Mouse (Mus musculus) ES-E14 (cell line): ENCODE measurements at regions not wholly inside any gene's neighbourhood (a gene's known extent, or its start where the extent isn't known, plus 50 kb on each side); places are given as distances from the start of the nearest gene placed in this dataset.
"Not testable (repeated sequence)": the region's sequence is repeated elsewhere in the genome, so short reads cannot be mapped to it uniquely, and the experiment has no call there.

ENCODE experiments used
- DNase-seq: peaks from one replicate; pipeline ENCODE4 v3.0.0-alpha.2; 2013; ENCODE audit warnings: low read depth, low spot score
- H3K27ac ChIP-seq: 2 replicates; pipeline ENCODE4 v1.5.1; 2012; ENCODE audit warnings: low read depth, mild to moderate bottlenecking, low read length, moderate library complexity, mixed read lengths; ENCODE audit not compliant: poor library complexity, insufficient read depth, severe bottlenecking
- H3K36me3 ChIP-seq: 2 replicates; pipeline ENCODE4 v1.6.1; 2012; ENCODE audit warnings: mild to moderate bottlenecking, low read length, moderate library complexity, mixed read lengths; ENCODE audit not compliant: control insufficient read depth, poor library complexity, insufficient read depth, severe bottlenecking
- H3K4me1 ChIP-seq, 2 experiments: fragments of 150-350 bp in 1 of 2; sonication (generic) in 1 of 2; 2 replicates each; pipeline ENCODE4 v1.6.1; 2012; ENCODE audit warnings: low read length in 2 of 2, mild to moderate bottlenecking in 1 of 2, mixed read lengths in 1 of 2; ENCODE audit not compliant: control insufficient read depth in 2 of 2, insufficient read depth in 2 of 2, poor library complexity in 1 of 2
- H3K4me3 ChIP-seq, 2 experiments: fragments of 150-350 bp in 1 of 2; sonication (generic) in 1 of 2; 2 replicates each; pipeline ENCODE4 v1.5.1; 2012; ENCODE audit warnings: low read length in 2 of 2, low read depth in 1 of 2, mild to moderate bottlenecking in 1 of 2, mixed read lengths in 1 of 2; ENCODE audit not compliant: insufficient read depth in 1 of 2, poor library complexity in 1 of 2, severe bottlenecking in 1 of 2
- H3K9ac ChIP-seq: 2 replicates; pipeline ENCODE4 v1.6.1; 2012; ENCODE audit warnings: low read depth, mild to moderate bottlenecking, low read length, mixed read lengths; ENCODE audit not compliant: poor library complexity, insufficient read depth, severe bottlenecking
- H3K9me3 ChIP-seq: fragments of 150-350 bp; sonication (generic); 2 replicates; pipeline ENCODE4 v1.6.1; 2012; ENCODE audit warnings: low read depth, mild to moderate bottlenecking, low read length; ENCODE audit not compliant: control insufficient read depth, insufficient read depth
- CHD2 ChIP-seq: IDR thresholded peaks from 2 replicates; pipeline ENCODE4 v1.6.1; 2014; ENCODE audit warnings: mild to moderate bottlenecking, low read depth, low read length, inconsistent platforms
- HCFC1 ChIP-seq: IDR thresholded peaks from 2 replicates; pipeline ENCODE4 v1.6.1; 2012; ENCODE audit warnings: low read length, inconsistent platforms, borderline replicate concordance; ENCODE audit not compliant: insufficient read depth
- MAFK ChIP-seq: IDR thresholded peaks from 2 replicates; pipeline ENCODE4 v1.6.1; 2014; ENCODE audit warnings: mild to moderate bottlenecking, low read depth, low read length, inconsistent platforms; ENCODE audit not compliant: insufficient read depth
- ZC3H11A ChIP-seq: IDR thresholded peaks from 2 replicates; pipeline ENCODE4 v1.6.1; 2012; ENCODE audit warnings: low read depth, mild to moderate bottlenecking, inconsistent platforms, low read length, borderline replicate concordance
- ZNF384 ChIP-seq: IDR thresholded peaks from 2 replicates; pipeline ENCODE4 v1.6.1; 2012; ENCODE audit warnings: low read depth, low read length, inconsistent platforms
- in situ Hi-C, 2 experiments: fragments of 600-800 bp; cut with MboI; formaldehyde crosslinking; loops; one replicate each; pipeline ENCODE4 v1.15.1; 2025; ENCODE audit warnings: low sequenced_read_pairs in 2 of 2, inconsistent platforms in 1 of 2; ENCODE audit not compliant: unreplicated experiment in 2 of 2

DNA sequence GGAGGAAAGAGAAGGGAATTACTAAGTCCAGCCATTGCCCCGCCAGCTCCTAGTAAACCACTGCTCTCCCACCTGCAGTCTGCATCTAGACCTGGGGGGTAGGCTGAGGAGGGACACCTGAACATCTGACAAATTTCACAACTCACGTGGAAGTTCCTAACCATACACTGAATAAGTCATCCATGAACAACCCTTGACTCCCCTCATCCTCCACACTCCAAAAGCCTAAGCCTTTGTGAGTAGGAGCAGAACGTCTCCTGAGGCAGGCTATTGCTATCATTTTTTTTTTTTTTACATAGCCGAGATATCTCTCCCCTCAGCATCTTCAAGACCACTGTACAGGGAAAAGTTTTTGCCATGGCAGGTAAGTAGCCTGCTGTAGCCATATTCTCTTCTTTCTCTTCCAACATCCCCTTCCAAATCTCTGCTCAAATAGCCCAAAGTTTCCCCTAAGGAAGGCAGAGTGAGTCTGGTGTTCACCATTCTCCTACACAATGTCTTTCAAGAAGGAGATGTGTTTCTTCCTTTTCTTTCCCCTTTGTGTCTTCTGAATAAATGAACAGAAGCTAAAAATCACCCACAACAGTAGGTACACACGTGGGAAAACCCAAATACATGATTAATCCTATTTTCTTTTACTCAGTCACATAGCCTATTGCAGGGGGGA lies 109.7 kb downstream of the A730009L09Rik start:
- H3K9me3 ChIP-seq = no peaks in the 10 kb centered on the region
- H3K4me1 ChIP-seq = no peaks in the 10 kb centered on the region
- no peak overlapping the region for H3K4me3 ChIP-seq
- TF ChIP-seq ZNF384 = no peak
- no peak for TF ChIP-seq CHD2
- no peak for TF ChIP-seq HCFC1
- TF ChIP-seq MAFK = no peak
- no peak for TF ChIP-seq ZC3H11A
- no peak overlapping the region for H3K27ac ChIP-seq
- no peaks in the 10 kb centered on the region for H3K36me3 ChIP-seq
- no peak for DNase-seq
- no peak overlapping the region for H3K9ac ChIP-seq
- in situ Hi-C loops = no loop called here

- Histone ChIP-seq H3K36me3 (no peaks in the 10 kb centered on the region), H3K27ac (no peak overlapping the region), H3K4me3 (no peak overlapping the region), H3K9ac (no peak overlapping the region), H3K9me3 (no peaks in the 10 kb centered on the region), H3K4me1 (no peaks in the 10 kb centered on the region)
- TF ChIP-seq MAFK (no peak), CHD2 (no peak), ZNF384 (no peak), HCFC1 (no peak), ZC3H11A (no peak)
- no peak for DNase-seq
- in situ Hi-C loops = no loop called here
Observed at GRCm38 (mm10) chr16:84625110-84625722, 110.3 kb downstream of the A730009L09Rik start.

- Histone ChIP-seq H3K9me3 (no peaks in the 10 kb centered on the region), H3K27ac (no peak overlapping the region), H3K4me1 (no peaks in the 10 kb centered on the region), H3K4me3 (no peak overlapping the region), H3K9ac (no peak overlapping the region), H3K36me3 (no peaks in the 10 kb centered on the region)
- no peak for TF ChIP-seq ZNF384
- TF ChIP-seq ZC3H11A = no peak
- no peak for TF ChIP-seq CHD2
- no peak for DNase-seq
- in situ Hi-C loops = no loop called here
Observed at GRCm38 (mm10) chr16:84627052-84627451, 108.5 kb downstream of the Mrpl39 start.

- Histone ChIP-seq H3K4me3 (no peak overlapping the region), H3K4me1 (no peaks in the 10 kb centered on the region), H3K36me3 (no peaks in the 10 kb centered on the region), H3K9ac (no peak overlapping the region), H3K27ac (no peak overlapping the region), H3K9me3 (no peaks in the 10 kb centered on the region)
- DNase-seq = no peak
- no peak for TF ChIP-seq HCFC1
- no peak for TF ChIP-seq CHD2
- no peak for TF ChIP-seq ZNF384
- TF ChIP-seq ZC3H11A = no peak
- no peak for TF ChIP-seq MAFK
- in situ Hi-C loops = no loop called here
Observed at GRCm38 (mm10) chr16:84629868-84630267, 105.7 kb downstream of the Mrpl39 start.

GRCm38 (mm10) chr16:84644446-84644845 lies 91.1 kb downstream of the Mrpl39 start:
- DNase-seq, H3K9ac ChIP-seq, in situ Hi-C loops, H3K4me3 ChIP-seq, H3K36me3 ChIP-seq, H3K9me3 ChIP-seq, H3K27ac ChIP-seq, H3K4me1 ChIP-seq: not testable (repeated sequence)
